Mouse (Mus musculus) left cerebral cortex, adult 11 months (tissue): Measurements from ENCODE around the gene Vopp1.

Source experiments
- DNase-seq: peaks from one replicate; pipeline ENCODE4 v3.0.0; 2022; ENCODE audit warnings: low spot score

The Vopp1 gene

DNA sequence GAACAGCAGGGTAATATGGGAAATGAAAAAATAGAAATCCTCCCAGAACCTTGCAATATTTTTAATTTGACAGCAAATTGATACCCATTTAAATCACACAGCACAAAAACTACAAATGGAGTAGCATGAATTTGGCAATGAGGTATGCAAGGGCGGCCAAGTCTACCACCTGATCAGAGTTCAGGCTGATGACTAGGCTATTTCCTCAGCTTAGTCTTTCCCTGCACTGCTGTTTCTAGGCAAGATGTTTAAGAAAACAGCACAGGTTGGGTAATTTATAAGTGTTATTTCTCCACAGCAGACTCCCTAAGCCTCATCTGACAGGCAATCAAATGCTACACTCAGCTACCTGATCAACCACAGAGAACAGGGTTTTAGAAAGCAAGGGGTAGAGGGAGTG is 40.7 kb downstream of the Vopp1 start:
- DNase-seq, result no peak

DNA sequence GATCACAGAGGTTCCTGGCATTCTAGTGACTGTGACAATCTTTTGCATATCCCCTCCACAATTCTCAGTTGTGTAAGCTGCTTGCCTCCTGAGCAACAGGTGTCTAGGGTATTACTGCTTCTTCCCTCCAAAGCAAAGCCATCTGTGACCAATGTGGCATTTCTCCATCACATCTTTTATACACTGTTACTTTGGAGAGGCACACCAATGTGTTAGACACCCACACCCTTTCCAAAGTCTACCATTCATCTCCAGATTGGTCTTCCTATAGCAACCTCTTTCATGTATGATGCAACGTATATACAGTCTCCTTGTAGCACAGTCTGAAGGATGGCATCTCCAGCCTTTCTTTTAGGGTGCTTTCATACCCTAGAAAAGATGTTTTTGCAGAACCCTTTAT is 42.3 kb downstream of the Vopp1 start:
- DNase-seq, result no peak

DNA sequence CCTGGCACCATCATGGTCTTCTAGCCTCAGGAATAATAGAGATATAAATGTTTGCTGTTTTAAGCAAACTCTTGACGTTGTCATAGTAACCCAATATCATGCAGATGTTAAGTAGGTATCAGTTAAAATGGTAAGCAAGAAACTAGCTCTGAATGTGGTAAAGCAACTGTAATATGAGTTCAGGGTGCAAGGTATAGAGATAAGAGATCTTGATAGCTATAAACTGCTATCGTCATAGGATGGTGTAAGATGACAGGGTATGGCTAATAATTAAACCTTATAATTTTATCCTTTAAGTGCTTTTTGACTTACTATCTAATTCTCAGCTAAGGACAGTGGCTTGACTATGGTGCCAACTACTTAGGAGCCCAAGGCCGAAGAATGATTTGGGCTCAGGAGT is 44.6 kb downstream of the Vopp1 start:
- no peak for DNase-seq

DNA sequence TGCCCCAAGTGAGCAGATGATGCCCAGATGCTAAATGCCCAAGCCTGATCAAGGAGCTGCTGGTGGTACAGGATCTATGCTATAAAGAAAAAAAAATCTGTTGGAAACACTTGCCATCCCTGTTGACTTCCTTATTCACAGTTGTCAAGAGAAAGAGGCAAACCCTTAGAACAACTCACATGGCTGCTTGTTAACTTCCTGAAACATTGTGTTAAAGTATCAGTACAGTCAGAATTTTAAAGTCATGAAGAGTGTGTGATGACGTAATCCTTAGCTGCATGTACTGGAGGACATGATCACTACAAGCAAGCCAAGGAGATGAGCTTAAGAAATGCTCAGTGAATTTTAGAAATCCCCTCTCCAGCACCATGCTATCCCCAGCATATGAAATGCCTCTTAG is 51.2 kb downstream of the Vopp1 start:
- no peak for DNase-seq

DNA sequence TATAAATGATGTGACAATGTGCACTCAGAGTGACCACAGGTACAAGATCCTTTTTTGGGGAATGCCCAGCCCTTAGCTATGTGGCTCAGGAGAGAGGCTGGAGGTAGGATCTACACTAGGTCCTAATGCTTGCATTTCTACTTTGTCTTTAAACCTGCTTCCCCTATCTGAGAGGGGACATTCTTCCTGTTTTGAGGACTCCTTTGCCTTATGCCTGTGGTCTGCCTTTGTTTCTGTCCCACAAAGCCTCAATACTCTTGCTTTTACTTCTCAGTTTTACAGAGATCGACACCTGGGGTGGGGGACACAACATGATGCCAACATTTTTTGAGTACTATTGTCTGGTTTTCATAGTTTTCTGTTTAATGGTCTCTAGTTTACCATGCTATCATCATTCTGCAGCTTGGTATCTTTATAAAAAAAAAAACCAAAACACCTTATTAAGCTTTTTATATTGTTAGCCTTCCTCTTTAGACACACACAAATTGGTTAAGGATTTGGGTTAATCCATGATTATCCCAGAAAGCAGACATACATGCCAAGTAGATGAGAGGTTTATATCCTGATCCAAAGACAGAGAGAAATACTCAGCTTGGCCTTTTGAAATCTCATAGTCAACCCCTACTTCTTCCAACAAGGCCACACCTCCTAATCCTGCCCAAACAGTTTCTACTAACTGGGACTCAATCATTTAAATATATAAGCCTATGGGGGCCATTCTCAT is 54.3 kb downstream of the Vopp1 start:
- DNase-seq, result no peak

DNA sequence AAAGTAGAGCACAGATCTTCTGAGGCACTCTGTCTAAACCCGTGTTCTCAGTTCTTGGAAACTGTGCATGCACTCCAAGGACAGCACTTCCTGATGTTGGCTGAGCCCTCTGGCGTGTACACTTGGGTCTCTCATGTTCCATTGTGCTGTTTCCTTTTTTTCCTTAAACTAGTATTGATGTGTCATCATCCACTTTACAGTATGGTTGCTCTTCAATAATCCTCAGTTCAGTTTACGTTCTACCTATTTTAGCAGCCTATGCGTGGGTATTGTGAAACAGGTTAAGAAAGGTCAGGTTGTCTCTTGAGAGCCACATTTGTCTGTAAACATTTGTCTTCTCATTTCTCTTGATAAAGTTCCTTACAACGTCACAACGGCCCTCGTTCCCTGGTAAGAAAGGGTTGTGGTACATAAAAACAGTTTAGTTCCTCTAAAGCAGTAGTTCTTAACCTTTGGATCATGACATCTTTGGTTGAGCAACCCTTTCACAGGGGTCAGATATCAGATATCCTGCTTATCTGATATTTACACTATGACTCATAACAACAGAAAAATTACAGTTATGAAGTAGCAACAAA is 55.9 kb downstream of the Vopp1 start:
- no peak for DNase-seq

DNA sequence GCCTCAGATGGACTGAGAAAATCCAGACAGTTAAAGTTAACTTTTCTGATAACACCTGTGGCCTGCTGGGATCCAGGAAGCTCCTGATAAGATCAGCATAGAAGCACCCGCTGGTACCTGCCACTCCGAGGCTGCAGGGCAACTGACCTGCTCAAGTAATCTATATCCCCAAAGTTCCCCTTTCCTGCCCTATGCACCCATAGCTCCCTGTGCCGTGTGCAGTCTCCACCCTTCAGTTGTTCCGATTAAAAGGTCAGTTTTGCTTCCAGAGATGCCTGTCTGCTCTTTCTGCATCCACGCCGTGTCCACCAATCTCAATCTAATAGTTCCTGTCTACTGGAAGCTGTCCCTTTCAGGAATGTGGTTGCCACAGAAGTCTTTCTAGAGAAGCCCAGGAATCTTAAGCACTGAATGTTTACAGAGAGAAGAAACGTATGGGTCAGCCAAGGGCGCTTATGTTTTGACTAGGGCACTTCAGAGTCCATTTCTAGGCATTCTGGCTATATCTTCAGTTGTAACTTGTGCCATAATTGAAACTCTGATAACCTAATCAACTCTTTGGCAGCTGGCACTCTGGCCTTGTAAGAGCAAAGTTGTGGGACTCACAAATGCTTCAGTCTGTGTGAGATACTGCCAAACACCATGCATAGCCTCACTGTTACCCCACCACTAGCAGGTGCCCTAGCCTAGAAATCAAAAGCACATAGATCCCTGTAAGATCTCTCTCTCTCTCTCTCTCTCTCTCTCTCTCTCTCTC is 57.7 kb downstream of the Vopp1 start:
- no peak for DNase-seq

DNA sequence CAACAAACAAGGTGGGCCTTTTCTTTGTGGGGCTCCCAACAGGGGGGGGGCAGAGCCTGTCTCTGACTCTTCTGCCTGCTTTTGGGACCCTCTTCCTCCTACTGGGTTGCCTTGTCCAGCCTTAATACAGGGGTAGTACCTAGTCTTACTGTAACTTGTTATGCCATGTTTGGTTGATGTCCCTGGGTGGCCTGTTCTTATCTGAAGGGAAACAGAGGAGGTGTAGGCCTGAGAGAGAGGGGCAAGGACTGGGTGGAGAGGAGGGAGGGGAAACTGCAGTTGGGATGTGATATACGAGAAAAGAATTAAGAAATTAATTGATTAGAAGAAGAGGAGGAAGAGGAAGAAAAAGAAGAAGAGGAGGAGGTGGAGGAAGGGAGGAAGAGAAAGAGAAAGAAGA is 58.7 kb downstream of the Vopp1 start:
- no peak for DNase-seq

DNA sequence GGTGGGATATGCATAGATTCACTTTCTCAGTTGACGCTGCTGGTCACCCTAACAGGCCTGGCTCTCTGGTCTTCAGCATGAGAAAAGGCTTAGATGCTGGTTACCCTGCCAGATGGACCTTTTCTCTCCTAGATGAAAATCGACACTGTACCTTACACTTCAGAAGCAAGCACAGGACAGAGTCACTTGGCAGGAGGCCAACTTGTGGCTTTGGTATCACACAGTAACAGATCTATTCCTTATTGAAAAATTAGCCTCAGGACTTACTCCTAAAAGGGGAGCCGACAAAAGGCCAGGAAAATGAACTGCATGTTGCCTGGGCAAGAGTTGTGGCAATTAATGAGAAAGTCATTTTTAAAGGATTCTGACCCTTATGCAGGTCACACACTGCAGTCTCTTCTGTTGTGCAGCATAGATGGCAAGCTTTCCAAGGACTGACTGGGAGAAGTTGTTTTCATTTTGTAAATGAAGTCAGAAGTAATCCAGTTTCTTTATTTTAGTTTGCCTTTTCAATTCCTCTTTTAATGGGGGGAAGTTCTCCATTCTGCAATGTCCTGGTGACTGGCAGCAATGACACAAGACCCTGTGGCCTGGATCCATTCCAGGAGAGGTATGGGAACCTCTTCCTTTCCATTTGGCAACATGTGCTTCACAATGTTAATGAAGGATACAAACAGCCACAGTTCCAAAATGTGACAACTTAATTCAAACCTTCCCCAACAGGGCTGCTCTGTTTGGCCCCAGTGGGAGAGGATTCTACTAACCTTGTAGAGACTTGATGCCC is 59.7 kb downstream of the Vopp1 start:
- DNase-seq, result no peak

DNA sequence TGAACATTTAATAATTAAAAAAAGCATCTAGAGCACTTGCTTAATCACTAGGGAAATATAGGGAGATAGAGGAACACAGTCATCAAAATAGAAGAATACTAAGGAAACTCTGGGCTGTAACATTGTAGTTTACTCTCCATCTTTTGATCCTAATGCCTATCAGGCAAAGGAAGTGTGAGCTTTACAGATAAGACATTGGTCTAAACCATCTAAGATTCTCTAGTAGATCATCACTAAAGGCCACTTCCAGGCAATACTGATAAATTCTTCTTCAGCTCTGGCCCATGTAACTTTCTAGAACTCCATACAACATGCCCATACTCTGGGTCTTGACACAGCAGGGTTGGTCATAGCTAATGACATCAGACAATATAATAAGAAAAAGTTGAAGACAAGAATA is 61.9 kb downstream of the Vopp1 start:
- DNase-seq, result no peak

DNA sequence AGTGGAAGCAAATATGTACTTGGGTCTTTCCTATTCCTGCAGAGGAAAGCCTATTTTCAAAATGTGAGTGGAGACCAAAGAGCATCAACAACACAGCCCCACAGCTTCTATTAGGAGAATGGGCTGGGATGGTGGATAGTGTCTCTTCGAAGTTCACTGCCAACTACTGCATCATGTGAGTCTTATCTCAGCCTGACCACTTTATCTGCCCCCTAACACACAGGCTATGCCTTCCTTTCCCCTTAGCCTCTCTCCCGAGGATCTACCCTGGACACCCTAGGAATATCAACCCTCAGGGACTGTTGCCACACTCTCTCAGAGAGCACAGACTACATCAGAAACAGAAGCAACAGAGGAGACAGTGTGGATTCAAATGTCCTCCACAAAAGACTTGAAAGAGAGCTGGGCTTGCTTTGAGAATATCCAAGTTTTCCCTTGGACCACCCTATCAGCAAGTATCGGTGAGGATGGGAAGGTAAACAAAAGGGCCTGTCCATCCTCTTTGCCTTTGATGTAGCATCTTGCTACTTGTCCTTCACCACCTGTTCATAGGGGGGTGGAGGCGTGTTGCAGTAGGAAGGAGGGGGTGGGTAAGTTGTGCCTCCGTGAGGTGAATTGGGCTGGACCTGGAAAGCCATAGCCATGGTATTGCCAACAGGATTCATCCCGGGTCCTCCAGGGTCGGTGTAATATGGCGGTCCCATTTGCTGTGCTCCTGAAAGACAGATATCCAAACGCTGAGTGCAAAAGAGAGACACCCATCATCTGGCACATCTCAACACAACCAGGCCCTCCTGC is 70.8 kb downstream of the Vopp1 start:
- no peak for DNase-seq

DNA sequence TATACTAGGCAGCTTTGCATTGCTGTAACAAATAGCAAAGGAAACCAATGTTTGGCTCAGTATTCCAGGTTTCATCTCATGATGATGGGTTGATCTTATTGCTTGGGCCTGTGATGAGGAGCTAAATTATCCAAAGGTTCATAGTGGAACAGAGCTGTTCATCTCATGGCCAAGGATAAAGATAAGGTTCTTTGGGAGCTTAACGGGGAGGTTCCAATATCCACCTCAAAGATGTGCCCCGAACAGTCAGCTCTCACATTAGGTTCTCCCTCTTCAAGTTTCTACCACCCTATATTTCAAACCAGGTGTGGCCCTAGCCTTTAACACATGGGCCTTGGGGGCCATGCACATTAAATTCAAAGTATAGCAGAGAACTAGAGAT is 79.2 kb downstream of the Vopp1 start:
- DNase-seq, result no peak

DNA sequence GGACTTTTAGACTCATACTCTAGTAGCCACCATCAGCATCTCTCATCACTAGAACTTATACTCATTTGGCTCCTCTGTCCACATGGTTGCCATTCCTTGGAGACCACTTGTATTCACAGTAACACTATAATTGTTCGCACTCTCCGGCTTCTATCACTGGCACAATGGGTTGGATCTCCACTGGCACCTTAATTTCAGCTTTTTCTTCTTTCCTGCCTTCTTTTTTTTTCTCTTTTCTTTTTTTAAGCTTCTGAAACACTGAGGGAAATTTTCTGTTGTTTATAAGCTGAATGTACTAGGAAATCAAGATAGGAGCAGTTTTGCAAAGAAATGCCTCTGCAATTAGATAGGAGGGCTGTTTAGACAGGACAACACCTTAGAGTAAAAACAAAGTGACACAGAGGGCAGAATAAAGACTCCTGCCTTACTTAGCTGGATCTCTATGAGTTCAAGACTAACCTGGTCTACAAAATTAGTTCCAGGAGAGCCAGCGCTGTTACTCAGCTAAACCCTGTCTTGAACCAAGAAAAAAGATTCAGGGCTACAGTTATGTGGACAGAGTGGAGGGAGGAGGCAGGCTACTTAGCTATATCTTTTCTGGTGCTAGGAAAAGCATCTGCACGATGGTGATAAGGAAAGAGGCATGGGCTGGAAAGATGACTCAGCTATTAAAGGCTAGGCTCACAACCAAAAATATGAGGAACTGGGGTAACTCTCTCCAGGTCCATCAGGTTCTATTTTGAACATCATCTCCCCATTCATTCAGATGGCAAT is 79.8 kb downstream of the Vopp1 start:
- DNase-seq, result no peak

DNA sequence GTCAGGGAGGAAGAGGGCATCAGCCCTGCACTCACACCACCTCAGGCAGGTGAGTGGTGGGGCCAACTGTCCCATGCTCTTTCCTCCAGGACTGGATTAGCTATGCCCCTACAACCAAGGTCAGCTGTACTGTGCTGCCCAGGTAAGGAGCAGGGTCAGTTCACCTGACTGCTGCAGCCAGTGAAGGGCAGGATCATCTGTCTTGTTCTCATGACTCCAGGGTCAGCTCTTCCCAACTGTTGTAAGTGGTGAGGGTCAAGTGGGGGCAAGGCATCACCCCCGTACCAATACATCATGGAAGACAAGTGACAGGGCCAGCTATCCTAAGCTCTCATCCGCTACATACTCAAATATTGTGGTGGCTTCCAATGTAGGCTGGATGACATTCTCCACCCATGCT is 80.8 kb downstream of the Vopp1 start:
- no peak for DNase-seq

DNA sequence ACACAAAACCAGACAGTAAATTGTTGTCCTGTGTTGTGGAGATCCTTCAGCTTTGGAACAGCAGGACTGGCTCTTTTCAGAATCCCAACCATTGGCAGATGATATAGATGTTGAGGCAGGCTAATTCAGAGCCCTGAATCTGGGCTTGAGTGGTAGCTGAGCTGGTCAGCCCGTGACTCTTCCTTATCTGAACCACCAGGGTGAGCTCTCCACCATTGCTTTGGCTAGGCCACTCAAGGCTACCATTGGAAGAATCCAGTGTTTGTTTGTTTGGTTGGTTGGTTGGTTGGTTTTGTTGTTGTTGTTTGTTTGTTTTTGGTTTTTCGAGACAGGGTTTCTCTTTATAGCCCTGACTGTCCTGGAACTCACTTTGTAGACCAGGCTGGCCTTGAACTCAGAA is 81.6 kb downstream of the Vopp1 start:
- DNase-seq, result no peak

DNA sequence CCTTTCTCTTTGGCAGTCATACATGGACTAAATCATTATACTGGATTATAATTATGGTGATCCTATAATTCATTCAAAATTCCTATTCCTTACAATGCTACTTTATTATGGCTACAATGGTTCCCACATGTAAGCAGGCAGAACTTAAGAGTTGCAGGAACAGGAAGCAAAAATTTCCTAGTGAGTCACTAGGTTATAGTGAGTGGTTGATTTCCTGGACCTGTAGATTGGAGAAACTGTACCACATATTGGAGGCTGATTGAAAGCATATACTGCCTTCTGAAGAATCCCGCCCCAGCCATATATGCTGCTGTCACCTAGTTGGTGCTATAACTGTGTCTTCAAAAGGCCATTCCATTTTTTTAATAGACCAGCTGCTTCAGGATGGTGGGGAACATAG is 82.2 kb downstream of the Vopp1 start:
- no peak for DNase-seq

DNA sequence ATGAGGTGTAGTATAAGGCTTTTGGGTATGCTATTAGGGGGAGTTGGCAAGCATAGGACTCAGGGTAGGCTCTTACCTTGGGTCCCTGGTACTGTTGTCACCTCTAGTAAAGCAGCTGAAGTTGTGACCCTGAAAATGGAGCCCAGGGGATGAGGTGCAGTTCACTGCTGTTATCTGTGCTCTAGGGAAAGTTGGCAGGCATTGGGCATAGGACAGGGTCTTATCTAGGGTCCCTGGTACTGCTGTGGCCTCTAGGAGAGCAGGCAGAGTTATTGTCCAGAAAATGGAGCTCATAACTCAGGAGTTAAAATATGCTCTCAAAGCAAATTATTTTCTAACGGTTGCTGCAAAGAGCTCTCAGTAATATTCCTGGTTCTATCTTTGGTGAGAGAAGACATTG is 103.6 kb downstream of the Vopp1 start:
- DNase-seq, result no peak

DNA sequence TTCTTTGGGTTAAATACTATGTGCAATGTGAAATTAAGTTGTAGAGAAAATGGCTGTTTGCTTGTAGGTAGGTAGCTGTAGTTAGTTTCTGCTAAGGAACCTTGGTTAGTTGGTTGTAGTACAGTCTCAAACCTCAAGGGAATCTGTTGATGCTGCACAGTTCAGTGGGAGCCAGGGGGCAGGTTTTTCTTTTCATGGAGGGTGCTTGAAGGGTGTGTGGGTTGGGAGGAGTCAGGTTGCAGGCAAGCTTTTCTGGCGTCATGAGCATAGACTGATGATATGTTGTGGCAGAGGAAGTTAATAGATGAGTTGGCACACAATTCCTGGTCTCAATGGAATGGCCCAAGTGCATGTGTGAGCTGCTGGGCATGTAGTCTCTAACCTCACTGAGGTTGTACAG is 113.2 kb downstream of the Vopp1 start:
- no peak for DNase-seq

DNA sequence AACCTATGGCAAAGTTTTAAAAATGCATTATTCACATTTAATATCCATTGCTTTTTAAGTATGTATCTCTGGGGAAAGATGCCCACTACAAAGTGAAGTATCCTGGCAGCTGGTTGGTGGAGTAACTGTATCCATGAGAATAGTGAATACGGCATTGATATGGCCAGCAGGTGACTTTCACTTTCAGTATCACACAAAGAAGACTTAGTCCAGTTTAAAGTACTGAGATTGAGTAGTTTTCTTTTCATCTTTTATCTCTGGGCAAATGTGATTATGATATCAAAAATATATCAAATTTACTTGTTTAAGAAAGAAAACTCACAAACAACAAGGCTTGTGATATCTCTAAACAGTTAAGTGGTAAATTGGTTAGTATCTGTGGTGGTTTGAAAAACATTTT is 118.2 kb downstream of the Vopp1 start:
- DNase-seq, result no peak

DNA sequence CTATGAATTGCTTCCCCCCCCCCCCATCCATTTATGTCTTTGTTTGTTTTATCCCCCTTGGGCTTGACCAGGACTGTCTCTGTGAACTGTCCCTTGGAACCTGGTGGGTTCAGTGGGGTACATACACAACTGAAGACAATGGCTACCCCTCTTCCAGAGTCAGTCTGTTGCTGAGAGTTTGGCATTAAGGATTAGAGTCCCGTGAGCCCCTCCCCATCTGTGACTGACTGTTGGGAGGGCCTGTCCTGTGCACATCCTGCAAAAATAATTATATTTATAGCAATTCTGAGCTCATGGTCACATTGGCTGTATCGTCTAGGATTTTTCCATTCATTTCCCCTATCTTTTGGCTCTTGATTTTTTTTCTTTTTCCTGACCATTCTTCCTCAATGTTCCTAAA is 121.3 kb downstream of the Vopp1 start:
- no peak for DNase-seq
